Mouse (Mus musculus): ENCODE measurements at regions not wholly inside any gene's neighbourhood (a gene's known extent, or its start where the extent isn't known, plus 50 kb on each side); places are given as distances from the start of the nearest gene placed in this dataset.

DNA sequence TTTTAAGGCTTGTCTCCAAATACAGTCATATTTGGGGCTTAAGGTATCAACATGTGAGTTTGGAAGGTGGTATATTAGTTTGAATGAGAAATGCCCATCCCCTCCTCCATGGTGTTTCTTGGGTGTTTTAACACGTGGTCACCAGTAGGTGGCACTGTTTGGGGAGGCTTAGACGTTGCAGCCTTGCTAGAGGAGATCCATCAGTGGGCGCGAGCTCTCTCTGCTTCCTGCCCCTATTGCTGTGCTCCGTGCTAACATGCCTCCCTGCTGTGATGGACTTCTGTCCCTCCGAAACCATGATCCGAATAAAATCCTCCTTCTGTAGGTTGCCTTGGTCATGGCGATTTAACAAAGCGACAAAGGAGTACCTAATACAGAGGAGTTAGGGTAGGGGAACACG, 183.3 kb downstream of the Barhl2 start:
- H3K27ac ChIP-seq (ENCODE audit: insufficient read depth, low read depth, low read length) = no peak overlapping the region
- H3K4me3 ChIP-seq (ENCODE audit: low read depth, low read length) = no peak overlapping the region
- H3K36me3 ChIP-seq (ENCODE audit: control insufficient read depth, insufficient read depth, low read length) = no peaks in the 10 kb centered on the region
- 33% methylated on average over 10 of the region's 10 CpGs for WGBS
- H3K4me1 ChIP-seq (ENCODE audit: control insufficient read depth, insufficient read depth, insufficient read length, low read length) = no peaks in the 10 kb centered on the region
- no peak for TF ChIP-seq POLR2A (IDR thresholded peaks at IDR 0.05; ENCODE audit: low read depth, low read length)
- TF ChIP-seq CTCF (IDR thresholded peaks at IDR 0.05; ENCODE audit: extremely low read depth, insufficient read length, insufficient replicate concordance, low read depth, low read length) = peak; percentile 39; the same call in 1 of the 2 replicates
- H3K27me3 ChIP-seq (ENCODE audit: control insufficient read depth, insufficient read depth, low read length) = no peaks in the 10 kb centered on the region

DNA sequence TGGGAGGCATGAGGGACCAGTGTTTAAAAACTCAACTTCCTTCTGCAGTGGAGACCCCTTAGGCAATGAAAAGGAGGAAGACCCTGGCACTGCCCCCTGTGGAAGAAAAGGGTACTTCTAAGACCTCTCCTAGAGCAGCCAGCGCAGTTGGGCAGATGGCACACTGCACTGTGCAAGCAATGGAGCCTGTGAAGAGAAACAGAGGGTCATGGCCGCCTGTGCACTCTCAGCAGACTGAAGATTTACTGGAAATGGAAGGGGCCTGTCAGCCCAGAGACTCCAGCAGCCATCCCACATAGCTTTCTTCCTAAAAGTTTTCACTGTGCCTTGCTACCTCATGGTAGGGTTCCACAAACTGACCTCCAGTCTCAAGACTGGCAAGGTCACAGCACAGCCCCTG, 193.4 kb downstream of the Barhl2 start:
- Histone ChIP-seq H3K4me3 (ENCODE audit: low read depth, low read length) (no peak overlapping the region), H3K27me3 (ENCODE audit: control insufficient read depth, insufficient read depth, low read length) (no peaks in the 10 kb centered on the region), H3K27ac (ENCODE audit: insufficient read depth, low read depth, low read length) (no peak overlapping the region), H3K36me3 (ENCODE audit: control insufficient read depth, insufficient read depth, low read length) (no peaks in the 10 kb centered on the region), H3K4me1 (ENCODE audit: control insufficient read depth, insufficient read depth, insufficient read length, low read length) (no peaks in the 10 kb centered on the region)
- WGBS = 72% methylated on average over 2 of the region's 2 CpGs
- no peak for TF ChIP-seq CTCF (IDR thresholded peaks at IDR 0.05; ENCODE audit: extremely low read depth, insufficient read length, insufficient replicate concordance, low read depth, low read length)
- TF ChIP-seq POLR2A (IDR thresholded peaks at IDR 0.05; ENCODE audit: low read depth, low read length) = no peak

DNA sequence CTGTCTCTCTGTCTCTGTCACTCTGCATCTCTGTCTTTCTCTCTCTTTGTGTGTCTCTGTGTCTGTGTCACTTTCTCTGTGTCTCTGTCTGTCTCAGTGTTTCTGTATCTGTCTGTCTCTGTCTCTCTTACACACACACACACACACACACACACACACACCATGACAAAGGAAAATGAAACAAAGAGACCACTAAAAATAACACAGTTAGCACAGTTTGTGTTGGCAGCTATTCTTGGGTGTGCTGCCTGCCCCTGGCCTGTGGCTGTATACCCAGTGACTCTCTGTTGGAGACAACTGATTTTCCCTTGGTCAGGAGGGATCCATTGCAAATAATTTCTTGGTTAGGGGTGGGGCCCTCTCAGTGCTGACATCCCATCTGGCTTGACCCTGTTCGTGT, 200.8 kb downstream of the Barhl2 start:
- no peaks in the 10 kb centered on the region for H3K36me3 ChIP-seq (ENCODE audit: control insufficient read depth, insufficient read depth, low read length)

DNA sequence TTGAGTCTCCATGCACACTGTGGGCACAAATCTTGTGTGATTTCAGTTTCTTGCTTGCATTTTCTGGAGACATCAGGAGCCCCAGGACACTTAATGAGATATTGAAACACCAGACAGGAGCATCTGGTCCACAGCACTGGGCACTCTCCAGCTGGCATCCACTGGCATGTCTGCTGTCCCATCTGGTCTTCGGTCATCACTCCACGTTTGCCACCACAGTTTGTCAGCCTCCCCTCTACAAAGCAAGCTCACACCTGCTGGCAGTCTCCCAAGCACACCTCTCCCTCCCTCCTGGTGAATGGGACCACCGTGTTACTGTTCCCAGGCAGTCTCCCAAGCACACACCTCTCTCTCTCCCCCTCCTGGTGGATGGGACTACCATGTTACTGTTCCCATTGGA, 228.8 kb downstream of the Barhl2 start:
- TF ChIP-seq CTCF (IDR thresholded peaks at IDR 0.05; ENCODE audit: extremely low read depth, insufficient read length, insufficient replicate concordance, low read depth, low read length) = no peak
- Histone ChIP-seq H3K27me3 (ENCODE audit: control insufficient read depth, insufficient read depth, low read length) (no peaks in the 10 kb centered on the region), H3K4me1 (ENCODE audit: control insufficient read depth, insufficient read depth, insufficient read length, low read length) (no peaks in the 10 kb centered on the region), H3K4me3 (ENCODE audit: low read depth, low read length) (no peak overlapping the region), H3K36me3 (ENCODE audit: control insufficient read depth, insufficient read depth, low read length) (no peaks in the 10 kb centered on the region), H3K27ac (ENCODE audit: insufficient read depth, low read depth, low read length) (no peak overlapping the region)
- WGBS = 58% methylated on average over 3 of the region's 3 CpGs

More for the DNA sequence above, 200.8 kb downstream of the Barhl2 start:
- TF ChIP-seq POLR2A (IDR thresholded peaks at IDR 0.05; ENCODE audit: low read depth, low read length) (no peak), CTCF (IDR thresholded peaks at IDR 0.05; ENCODE audit: extremely low read depth, insufficient read length, insufficient replicate concordance, low read depth, low read length) (no peak)
- Histone ChIP-seq H3K4me1 (ENCODE audit: control insufficient read depth, insufficient read depth, insufficient read length, low read length) (no peaks in the 10 kb centered on the region), H3K27ac (ENCODE audit: insufficient read depth, low read depth, low read length) (no peak overlapping the region), H3K4me3 (ENCODE audit: low read depth, low read length) (no peak overlapping the region), H3K27me3 (ENCODE audit: control insufficient read depth, insufficient read depth, low read length) (no peaks in the 10 kb centered on the region)
- 64% methylated on average over 1 of the region's 1 CpGs for WGBS

DNA sequence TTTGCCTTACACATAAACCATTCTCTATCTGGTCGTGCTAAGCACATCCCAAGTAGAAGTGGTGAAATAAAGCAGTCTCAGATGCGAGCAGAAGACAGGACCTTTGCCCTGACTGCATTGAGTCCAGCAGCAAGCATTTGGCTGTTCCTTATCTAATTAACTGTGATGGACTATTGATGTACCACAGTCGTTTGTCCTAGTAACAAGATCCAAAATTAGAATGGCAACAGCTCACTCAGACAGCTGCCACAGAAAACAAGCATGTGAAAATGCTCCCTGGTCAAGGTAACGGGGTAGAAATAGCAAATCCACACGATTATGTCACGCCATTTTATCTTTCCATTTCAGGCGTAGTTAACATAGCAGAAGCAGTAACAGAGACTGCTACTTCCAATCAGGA, 233.8 kb downstream of the Barhl2 start:
- TF ChIP-seq POLR2A (IDR thresholded peaks at IDR 0.05; ENCODE audit: low read depth, low read length) (no peak), CTCF (IDR thresholded peaks at IDR 0.05; ENCODE audit: extremely low read depth, insufficient read length, insufficient replicate concordance, low read depth, low read length) (no peak)
- H3K4me3 ChIP-seq (ENCODE audit: low read depth, low read length) = no peak overlapping the region
- no peaks in the 10 kb centered on the region for H3K4me1 ChIP-seq (ENCODE audit: control insufficient read depth, insufficient read depth, insufficient read length, low read length)
- H3K36me3 ChIP-seq (ENCODE audit: control insufficient read depth, insufficient read depth, low read length) = no peaks in the 10 kb centered on the region
- 58% methylated on average over 7 of the region's 7 CpGs for WGBS
- H3K27ac ChIP-seq (ENCODE audit: insufficient read depth, low read depth, low read length) = no peak overlapping the region
- no peaks in the 10 kb centered on the region for H3K27me3 ChIP-seq (ENCODE audit: control insufficient read depth, insufficient read depth, low read length)

DNA sequence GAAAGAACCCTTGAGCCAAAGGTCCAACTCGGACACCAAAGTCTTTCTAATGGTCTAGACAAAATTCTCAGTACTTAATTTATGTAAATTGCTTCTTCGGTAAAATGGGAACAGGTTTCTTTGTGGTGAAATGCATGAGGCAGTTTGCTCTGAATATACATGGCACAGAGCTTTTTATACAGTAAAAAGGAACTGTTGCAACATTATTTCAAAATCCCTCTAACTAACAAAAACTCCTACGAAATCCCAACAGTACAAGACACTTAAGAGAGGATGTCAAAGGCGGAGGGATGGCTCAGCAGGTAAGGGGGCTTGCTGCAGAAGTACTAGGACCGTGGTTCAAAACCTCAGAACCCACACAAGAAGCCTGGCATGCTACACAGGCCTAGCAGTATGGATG, 248.4 kb downstream of the Barhl2 start:
- Histone ChIP-seq H3K36me3 (ENCODE audit: control insufficient read depth, insufficient read depth, low read length) (no peaks in the 10 kb centered on the region), H3K27me3 (ENCODE audit: control insufficient read depth, insufficient read depth, low read length) (no peaks in the 10 kb centered on the region; the same call in 1 of the 2 replicates), H3K4me1 (ENCODE audit: control insufficient read depth, insufficient read depth, insufficient read length, low read length) (no peaks in the 10 kb centered on the region), H3K27ac (ENCODE audit: insufficient read depth, low read depth, low read length) (no peak overlapping the region), H3K4me3 (ENCODE audit: low read depth, low read length) (no peak overlapping the region)
- no peak for TF ChIP-seq POLR2A (IDR thresholded peaks at IDR 0.05; ENCODE audit: low read depth, low read length)
- no peak for TF ChIP-seq CTCF (IDR thresholded peaks at IDR 0.05; ENCODE audit: extremely low read depth, insufficient read length, insufficient replicate concordance, low read depth, low read length)
- 83% methylated on average over 5 of the region's 5 CpGs for WGBS

DNA sequence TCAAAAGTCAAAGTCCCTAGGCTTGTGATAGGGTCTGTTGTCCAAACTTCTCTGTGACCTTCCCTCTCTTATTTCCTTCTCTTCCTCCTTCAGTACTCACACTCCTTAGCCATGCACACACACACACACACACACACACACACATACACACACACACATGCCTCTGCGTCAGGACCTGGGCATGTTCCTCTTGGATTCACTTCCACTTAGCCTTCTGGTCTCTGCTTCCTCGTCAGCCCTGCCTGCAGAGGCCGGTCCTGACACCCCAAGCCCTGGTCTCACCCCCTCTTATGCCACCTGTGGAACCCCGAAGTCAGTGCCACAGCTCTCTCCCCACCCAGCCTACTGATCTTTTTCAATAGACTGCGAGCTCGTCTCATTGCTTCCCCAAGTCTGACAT, 250.3 kb downstream of the Barhl2 start:
- WGBS = 70% methylated on average over 6 of the region's 6 CpGs
- H3K36me3 ChIP-seq (ENCODE audit: control insufficient read depth, insufficient read depth, low read length) = no peaks in the 10 kb centered on the region
- no peak for TF ChIP-seq CTCF (IDR thresholded peaks at IDR 0.05; ENCODE audit: extremely low read depth, insufficient read length, insufficient replicate concordance, low read depth, low read length)
- no peak for TF ChIP-seq POLR2A (IDR thresholded peaks at IDR 0.05; ENCODE audit: low read depth, low read length)

DNA sequence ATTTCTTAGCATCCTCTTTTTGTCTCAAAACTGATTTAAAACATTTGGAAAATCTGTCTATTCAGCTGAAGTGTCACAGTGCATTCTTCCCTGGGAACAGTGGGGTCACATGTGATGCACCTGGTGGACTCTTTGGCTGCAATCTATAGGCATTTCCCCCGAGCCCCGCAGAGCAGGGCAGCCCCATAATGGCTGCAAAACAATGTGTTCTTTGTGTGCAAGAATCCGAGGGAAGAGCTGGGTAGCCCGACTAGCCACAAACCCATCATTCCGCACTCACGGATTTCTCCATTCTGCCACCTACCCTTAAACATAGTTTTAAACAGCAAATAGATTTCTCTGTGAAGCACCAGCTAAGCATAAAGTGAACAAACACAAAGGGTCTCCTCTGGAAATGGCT, 252.2 kb downstream of the Barhl2 start:
- H3K27me3 ChIP-seq (ENCODE audit: control insufficient read depth, insufficient read depth, low read length) = no peaks in the 10 kb centered on the region; the same call in 1 of the 2 replicates
- H3K27ac ChIP-seq (ENCODE audit: insufficient read depth, low read depth, low read length) = no peak overlapping the region
- TF ChIP-seq CTCF (IDR thresholded peaks at IDR 0.05; ENCODE audit: extremely low read depth, insufficient read length, insufficient replicate concordance, low read depth, low read length) (no peak), POLR2A (IDR thresholded peaks at IDR 0.05; ENCODE audit: low read depth, low read length) (no peak)
- H3K36me3 ChIP-seq (ENCODE audit: control insufficient read depth, insufficient read depth, low read length) = no peaks in the 10 kb centered on the region
- no peaks in the 10 kb centered on the region for H3K4me1 ChIP-seq (ENCODE audit: control insufficient read depth, insufficient read depth, insufficient read length, low read length)
- no peak overlapping the region for H3K4me3 ChIP-seq (ENCODE audit: low read depth, low read length)
- WGBS = 49% methylated on average over 6 of the region's 6 CpGs

More for the DNA sequence above, 250.3 kb downstream of the Barhl2 start:
- no peaks in the 10 kb centered on the region; the same call in 1 of the 2 replicates for H3K27me3 ChIP-seq (ENCODE audit: control insufficient read depth, insufficient read depth, low read length)
- H3K4me3 ChIP-seq (ENCODE audit: low read depth, low read length) = no peak overlapping the region
- H3K27ac ChIP-seq (ENCODE audit: insufficient read depth, low read depth, low read length) = no peak overlapping the region
- H3K4me1 ChIP-seq (ENCODE audit: control insufficient read depth, insufficient read depth, insufficient read length, low read length) = no peaks in the 10 kb centered on the region

Data from small intestine, adult 2 months (tissue).